Mouse (Mus musculus) MEL-GATA-1-ER (cell line): ENCODE measurements around the gene Prr13.

Experiments
- DNase-seq: peaks from one replicate; pipeline ENCODE4 v3.0.0-alpha.2; 2012; ENCODE audit warnings: low read depth; ENCODE audit errors: extremely low read depth

The Prr13 gene

GRCm38 (mm10) chr15:102503924-102504782, 45.3 kb downstream of the Prr13 start:
- DNase-seq: no peak

- DNase-seq: no peak
Observed at GRCm38 (mm10) chr15:102505073-102505769, 46.4 kb downstream of the Prr13 start.

- no peak for DNase-seq
Observed at GRCm38 (mm10) chr15:102505770-102506463, 47.1 kb downstream of the Prr13 start.

GRCm38 (mm10) chr15:102506464-102506830, 47.6 kb downstream of the Prr13 start:
- no peak for DNase-seq

- no peak for DNase-seq
Observed at GRCm38 (mm10) chr15:102506864-102507263, 48.0 kb downstream of the Prr13 start.

GRCm38 (mm10) chr15:102507561-102507960, 48.7 kb downstream of the Prr13 start:
- DNase-seq: no peak

- DNase-seq: no peak
Observed at GRCm38 (mm10) chr15:102508336-102508735, 49.5 kb downstream of the Prr13 start.

- no peak for DNase-seq
Observed at GRCm38 (mm10) chr15:102510110-102510509, 51.3 kb downstream of the Prr13 start.

- peak; percentile 72 for DNase-seq
Observed at GRCm38 (mm10) chr15:102510590-102511284, 51.9 kb downstream of the Prr13 start.

GRCm38 (mm10) chr15:102511285-102511833, 52.5 kb downstream of the Prr13 start:
- no peak for DNase-seq

GRCm38 (mm10) chr15:102512010-102512409, 53.2 kb downstream of the Prr13 start:
- no peak for DNase-seq
